Mouse (Mus musculus): ENCODE measurements around the gene Ttn.

Ttn gene

DNA sequence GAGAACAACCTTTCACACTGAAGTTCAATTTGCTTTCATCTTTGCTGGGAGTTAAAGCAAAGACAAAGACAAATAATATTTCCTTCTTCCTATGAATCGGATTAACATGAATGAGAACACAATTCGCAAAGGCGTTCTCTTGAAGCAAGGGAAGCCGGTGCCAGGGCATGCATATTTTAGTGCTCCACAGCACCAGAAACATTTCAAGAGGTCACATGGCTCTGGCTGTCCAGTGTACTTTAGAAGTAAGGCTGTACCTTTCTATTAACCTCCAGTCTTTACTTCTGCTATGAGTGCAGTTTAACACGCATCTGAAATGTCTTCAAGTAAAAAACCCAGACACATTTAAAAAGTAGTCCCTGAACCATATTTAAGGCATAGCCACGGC, 20.3 kb downstream of the Ttn start:
- no peak for DNase-seq (ENCODE audit: low spot score)

DNA sequence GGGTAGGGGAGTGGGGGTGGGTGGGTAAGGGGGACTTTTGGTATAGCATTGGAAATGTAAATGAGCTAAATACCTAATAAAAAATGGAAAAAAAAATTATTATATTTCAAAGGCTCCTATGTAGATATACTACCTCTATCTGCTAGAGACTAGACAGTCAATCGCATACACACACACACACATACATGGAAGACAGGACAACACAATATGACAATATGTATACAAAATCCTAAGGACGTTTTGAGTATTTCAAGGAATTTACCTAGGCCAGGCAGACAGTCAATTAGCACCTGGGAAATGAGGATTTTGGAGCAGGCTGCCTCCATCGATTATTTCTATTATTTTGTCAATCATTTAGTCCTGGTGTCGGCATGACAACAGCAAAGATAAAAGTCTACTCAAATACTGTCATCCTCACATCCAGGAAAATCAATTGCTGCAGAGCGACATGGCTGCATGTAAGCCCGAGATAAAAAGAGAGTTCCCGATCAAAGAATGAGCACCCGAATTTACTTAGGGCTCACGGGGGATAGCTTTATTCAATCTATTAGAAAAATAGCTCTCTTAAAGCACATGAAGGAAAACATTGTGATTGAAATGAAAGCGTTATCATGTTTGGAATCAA, 20.8 kb downstream of the Ttn start:
- DNase-seq (ENCODE audit: low spot score): no peak

- DNase-seq (ENCODE audit: low spot score): no peak
These were observed 32.6 kb downstream of the Ttn start for GRCm38 (mm10) chr2:76949774-76950173.

DNA sequence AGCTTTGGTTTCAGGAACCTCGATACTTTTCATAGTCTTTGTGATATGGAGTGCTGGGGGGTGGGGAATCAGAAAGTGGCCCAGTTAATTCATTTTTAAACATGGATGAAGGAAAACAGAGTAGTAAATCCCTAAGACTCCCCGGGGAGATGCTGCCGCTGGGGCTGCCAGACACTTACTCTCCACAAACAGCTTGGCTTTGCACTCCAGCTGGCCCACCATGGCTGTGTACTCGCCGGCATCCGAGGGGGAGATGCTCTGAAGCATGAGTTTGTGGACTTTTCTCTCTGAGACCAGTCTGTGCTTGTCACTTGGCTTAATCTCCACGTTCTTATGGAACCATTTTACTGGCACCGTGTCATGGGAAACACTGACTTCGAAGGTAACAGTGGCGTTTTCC, 43.8 kb downstream of the Ttn start:
- DNase-seq (ENCODE audit: low spot score): no peak

DNA sequence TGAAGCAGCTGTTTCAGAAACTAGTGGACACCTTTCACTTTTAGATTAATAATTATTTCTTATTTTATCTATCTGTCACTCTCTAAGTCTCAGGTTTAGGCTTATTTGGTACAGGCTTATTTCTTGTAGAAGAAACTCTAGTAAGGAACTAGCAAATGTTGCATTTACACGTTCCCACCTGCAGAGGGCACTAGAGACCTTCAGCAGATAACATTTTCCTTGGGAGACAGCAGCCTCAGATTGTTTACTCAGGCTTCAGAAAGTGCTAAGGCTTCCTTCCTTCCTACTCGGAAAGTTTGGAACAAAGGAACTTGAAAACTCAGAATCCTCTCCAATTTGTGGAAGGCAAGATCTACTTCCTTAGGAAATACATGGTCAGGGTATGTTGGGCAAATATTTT, 52.6 kb downstream of the Ttn start:
- DNase-seq (ENCODE audit: low spot score): peak; percentile 18

DNA sequence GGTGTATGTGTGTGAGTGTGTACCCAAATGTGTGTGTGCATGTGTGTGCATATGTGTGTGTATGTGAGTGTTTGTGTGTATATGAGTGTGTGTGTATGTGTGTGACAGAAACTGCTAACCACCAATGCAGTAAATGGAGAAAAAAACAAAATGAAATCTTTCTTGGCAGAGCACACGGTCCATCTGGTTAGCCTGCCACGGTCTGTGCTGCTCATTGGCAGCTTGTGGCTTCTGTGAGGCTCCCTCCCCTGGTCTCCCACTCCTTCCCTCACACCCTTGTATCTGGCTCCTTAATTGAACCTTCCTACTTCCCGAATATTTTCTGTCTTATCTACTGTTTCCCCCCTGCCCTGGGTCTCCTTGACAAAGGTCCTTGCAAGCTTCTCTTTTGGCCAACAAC, 53.5 kb downstream of the Ttn start:
- DNase-seq (ENCODE audit: low spot score): no peak

DNA sequence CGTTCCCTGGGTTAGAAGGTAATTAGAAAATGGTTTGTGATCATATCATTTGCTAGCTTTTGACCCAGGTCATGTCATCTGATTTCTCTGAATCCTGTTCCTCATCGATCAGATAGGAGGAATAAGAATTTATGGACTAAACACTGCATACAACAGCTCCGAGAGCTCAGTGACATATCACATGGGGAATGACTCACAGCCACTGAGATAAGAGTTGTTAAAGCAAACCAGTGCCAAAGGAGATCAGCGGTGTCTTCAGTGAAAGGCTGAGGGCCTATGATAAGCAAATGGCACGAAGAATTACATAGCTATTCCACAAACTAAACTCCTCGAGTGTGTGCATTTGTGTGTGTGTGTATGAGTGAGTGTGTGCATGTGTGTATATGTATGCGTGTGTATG, 54.0 kb downstream of the Ttn start:
- DNase-seq (ENCODE audit: low spot score): no peak

- no peak for DNase-seq (ENCODE audit: low spot score)
These were observed 55.4 kb downstream of the Ttn start for GRCm38 (mm10) chr2:76926927-76927326.

DNA sequence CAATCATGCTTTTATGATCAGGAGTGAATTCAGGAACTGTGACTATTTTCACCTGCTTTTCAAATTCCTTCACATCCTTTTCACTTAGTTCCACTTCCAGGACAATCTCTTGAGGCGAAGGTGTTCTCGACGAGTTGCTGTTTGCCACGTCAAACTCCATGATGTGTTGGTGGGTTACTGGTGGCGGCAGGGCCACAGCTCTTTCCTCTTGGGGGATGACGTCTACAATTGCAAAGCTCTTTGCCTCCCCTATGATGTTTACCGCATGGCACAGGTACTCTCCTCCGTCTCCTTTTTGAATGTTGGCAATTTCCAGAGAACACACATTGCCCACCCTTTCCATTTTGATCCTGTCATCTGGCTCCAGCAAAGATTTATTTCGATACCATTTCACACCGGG, 67.4 kb downstream of the Ttn start:
- no peak for DNase-seq (ENCODE audit: low spot score)

DNA sequence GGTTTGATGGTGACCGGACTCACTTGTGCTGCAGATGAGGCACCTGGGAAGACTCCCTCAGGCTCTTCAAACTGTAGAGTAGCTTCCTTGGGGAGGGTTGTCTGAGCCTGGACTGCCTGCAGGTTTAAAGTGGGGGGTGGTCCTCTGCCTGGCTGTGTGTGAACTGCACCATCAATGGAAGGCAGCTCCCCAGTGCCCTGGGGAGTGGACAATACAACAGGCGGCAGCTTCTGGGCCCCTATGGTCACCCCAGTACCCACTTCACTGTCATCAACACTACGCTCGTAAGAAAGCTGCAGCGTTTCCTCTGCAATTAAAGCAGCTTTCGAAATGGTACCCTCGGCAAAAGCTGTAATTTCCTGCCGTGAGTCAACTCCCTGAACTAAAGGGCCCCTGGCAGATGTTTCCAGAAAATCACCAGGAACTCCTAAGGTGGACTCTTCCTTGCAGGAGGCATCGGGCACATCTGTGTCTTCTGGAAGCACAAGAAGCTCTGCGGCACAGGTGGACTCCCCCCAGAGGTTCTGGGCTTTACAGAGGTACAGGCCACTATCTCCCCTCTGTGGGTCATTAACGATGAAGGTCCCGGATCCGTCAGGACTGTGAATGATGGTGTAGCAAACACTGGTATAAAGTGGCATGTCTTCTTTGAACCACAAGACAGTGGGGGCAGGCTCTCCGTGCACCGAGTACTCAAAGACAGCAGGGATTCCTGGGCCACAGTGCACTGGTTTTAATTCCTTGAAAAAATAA, 73.5 kb downstream of the Ttn start:
- DNase-seq (ENCODE audit: low spot score): no peak

- no peak for DNase-seq (ENCODE audit: low spot score)
These were observed 79.0 kb downstream of the Ttn start for GRCm38 (mm10) chr2:76903351-76903750.

DNA sequence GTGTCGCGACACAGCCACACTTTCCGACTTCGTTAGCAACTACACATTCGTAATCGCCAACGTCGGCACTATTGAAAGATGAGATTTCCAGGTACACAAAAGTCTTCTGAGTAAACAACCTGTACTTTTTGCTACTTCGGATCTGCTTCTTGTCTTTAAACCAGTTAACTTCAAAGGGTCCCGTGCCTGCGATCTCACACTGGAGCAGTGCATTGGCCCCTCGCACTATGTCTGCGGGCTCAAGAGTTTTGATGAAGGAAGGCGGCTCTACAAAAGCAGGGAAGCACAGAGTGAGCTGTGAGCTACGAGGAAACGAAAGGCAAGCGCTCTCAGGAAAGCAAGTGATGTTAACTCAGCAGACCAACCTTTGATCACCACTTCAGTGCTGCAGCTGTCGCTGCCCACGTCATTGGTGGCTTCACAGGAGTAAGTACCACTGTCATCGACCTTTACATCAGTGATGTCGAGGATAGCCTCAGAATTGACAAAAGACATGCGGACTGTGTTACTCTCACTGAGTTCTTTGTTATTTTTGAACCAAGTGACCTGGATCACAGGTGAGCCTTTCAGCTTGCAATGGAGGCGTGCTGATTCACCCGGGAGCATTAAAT, 80.8 kb downstream of the Ttn start:
- DNase-seq (ENCODE audit: low spot score): no peak

DNA sequence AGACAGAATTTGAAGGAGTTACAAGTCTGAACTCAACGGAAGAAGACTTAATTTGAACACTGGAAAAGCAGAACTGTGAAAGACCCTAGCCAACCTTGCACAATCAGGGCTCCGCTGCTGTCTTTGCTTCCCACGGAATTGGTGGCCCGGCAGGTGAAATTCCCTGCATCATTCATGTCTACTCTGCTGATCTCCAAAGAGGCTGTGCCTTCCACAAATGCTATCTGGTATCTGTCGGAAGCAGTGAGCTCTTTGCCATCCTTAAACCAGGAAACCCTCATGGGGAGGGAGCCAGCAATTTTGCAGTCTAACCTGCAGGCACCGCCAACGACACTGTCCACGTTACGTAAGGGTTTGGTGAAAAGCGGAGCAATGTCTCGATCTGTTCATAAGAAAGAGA, 82.5 kb downstream of the Ttn start:
- no peak for DNase-seq (ENCODE audit: low spot score)

DNA sequence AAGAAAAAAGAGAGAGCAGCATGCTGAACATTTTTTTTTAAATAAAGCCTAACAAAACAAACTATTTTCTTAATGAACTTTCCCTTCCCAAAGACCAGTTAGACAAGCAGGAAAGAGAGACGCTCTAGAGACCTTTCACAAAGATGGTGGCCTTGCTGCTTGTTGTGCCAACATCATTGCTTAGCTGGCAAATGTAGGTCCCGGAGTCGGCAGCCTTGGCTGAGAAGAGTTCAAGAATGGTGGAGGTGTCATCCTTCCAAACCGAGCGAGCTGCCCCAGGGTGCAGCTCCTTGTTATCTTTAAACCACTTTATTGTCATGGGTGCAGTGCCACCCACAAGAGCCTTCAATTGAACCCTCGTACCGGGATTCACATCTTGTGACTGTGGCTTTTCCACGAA, 85.4 kb downstream of the Ttn start:
- DNase-seq (ENCODE audit: low spot score): no peak

- DNase-seq (ENCODE audit: low spot score): no peak
These were observed 87.0 kb downstream of the Ttn start for GRCm38 (mm10) chr2:76895327-76895726.

GRCm38 (mm10) chr2:76888721-76889120, 93.6 kb downstream of the Ttn start:
- DNase-seq (ENCODE audit: low spot score): no peak

- no peak for DNase-seq (ENCODE audit: low spot score)
These were observed 96.5 kb downstream of the Ttn start for GRCm38 (mm10) chr2:76885855-76886254.

DNA sequence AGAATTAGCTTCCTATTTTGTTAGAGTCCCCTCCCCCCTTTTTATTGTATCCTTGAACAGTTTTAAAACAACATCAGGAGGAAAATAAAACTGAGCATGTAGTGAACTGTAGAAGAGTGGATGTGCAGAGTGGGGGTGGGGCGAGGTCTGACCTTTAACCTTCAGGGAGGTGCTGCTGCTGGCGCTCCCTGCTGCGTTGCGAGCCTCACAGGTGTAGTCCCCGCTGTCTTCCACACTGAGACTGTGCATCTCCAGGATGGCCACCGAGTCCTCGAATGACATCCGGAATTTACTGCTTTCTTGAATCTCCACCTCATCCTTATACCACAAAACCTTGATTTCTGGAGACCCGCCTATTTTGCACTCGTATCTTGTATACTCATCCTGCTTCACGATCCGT, 100.9 kb downstream of the Ttn start:
- no peak for DNase-seq (ENCODE audit: low spot score)

DNA sequence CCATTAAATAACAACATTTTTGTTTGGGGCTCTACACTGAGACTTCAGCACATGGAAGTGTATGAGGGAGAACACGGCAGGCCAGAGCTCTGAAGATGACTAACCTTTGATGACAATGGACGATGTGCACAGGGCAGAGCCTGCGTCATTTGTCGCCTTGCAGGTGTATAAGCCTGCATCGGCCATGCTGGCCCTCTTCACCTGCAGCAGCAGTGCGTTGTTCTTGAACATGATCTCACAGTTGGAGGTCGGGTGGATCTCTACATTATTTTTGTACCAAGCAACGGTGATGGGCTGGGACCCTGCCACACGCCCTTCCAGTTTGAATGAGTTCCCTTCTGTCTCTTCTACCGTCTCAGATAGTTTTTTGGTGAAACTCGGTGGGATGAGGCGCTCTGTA, 106.8 kb downstream of the Ttn start:
- DNase-seq (ENCODE audit: low spot score): no peak

- peak; percentile 2 for DNase-seq (ENCODE audit: low spot score)
These were observed 115.4 kb downstream of the Ttn start for GRCm38 (mm10) chr2:76866928-76867327.

GRCm38 (mm10) chr2:76865497-76865896, 116.8 kb downstream of the Ttn start:
- DNase-seq (ENCODE audit: low spot score): no peak

DNA sequence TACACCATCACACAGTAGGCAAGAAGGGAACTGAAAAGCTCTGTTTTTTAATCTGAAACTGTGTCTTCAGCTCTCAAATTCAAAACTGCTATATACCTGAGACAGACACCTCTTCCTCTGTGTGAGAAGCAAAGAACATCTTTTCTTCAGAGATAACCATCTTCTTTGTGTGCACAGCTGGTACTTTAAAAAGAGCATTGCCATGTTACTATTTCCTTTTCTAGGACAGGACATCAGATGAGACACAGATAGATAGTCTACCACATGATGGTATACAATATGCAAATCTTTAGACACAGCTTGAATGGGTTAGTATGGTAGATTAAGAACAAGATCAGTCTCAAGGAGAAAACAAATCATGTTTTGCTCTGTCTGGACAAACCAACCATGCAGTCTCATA, 121.0 kb downstream of the Ttn start:
- no peak for DNase-seq (ENCODE audit: low spot score)

GRCm38 (mm10) chr2:76850066-76850465, 132.3 kb downstream of the Ttn start:
- DNase-seq (ENCODE audit: low spot score): no peak

- no peak for DNase-seq (ENCODE audit: low spot score)
These were observed 139.2 kb downstream of the Ttn start for GRCm38 (mm10) chr2:76843162-76843561.

Measured in layer of hippocampus, adult 9-10 months (tissue).